Mouse (Mus musculus) heart, postnatal 0 days (tissue): ENCODE measurements around the gene Grik4. TPM values are rescaled to one million over a fixed set of nuclear protein-coding genes. Genes with fewer than 3 reads are reported as not detected.

ENCODE experiments used
- ATAC-seq: fragments of 200-750 bp; cut with Nextera tagmentation; 2 replicates; pipeline ENCODE4 v1.8.0; 2017; ENCODE audit warnings: low read depth, moderate number of reproducible peaks, moderate library complexity; ENCODE audit not compliant: insufficient read depth
- DNase-seq: peaks from one replicate; pipeline ENCODE4 v3.0.0-alpha.2; 2016; ENCODE audit warnings: low spot score
- H3K27ac ChIP-seq: fragments of 300-500 bp; sonication (generic); 2 replicates; pipeline ENCODE4 v1.5.1; 2014; ENCODE audit warnings: low read depth, mild to moderate bottlenecking
- H3K27me3 ChIP-seq: fragments of 300-500 bp; sonication (generic); 2 replicates; pipeline ENCODE4 v1.6.1; 2014; ENCODE audit warnings: low read length, mixed read lengths; ENCODE audit not compliant: control insufficient read depth, insufficient read depth
- H3K36me3 ChIP-seq: fragments of 300-500 bp; sonication (generic); replicated peaks from 2 replicates; pipeline ENCODE4 v1.6.1; 2014; ENCODE audit warnings: low read length, mixed read lengths; ENCODE audit not compliant: control insufficient read depth, insufficient read depth
- H3K4me1 ChIP-seq: fragments of 300-500 bp; sonication (generic); 2 replicates; pipeline ENCODE4 v1.6.1; 2014; ENCODE audit warnings: antibody characterized with exemption; ENCODE audit not compliant: control insufficient read depth, insufficient read depth
- H3K4me2 ChIP-seq: fragments of 300-500 bp; sonication (generic); 2 replicates; pipeline ENCODE4 v1.6.1; 2014; ENCODE audit warnings: low read depth, mild to moderate bottlenecking, low read length, moderate library complexity
- H3K4me3 ChIP-seq: fragments of 300-500 bp; sonication (generic); 2 replicates; pipeline ENCODE4 v1.5.1; 2014; ENCODE audit warnings: low read depth, low read length
- H3K9ac ChIP-seq: fragments of 300-500 bp; sonication (generic); replicated peaks from 2 replicates; pipeline ENCODE4 v1.6.1; 2014; ENCODE audit warnings: low read depth, low read length, mixed read lengths
- H3K9me3 ChIP-seq: fragments of 300-500 bp; sonication (generic); replicated peaks from 2 replicates; pipeline ENCODE4 v1.6.1; 2016; ENCODE audit warnings: low read length; ENCODE audit not compliant: control insufficient read depth
- CTCF ChIP-seq: IDR thresholded peaks from 2 replicates; pipeline ENCODE4 v1.5.1; 2016; ENCODE audit warnings: antibody characterized with exemption, control low read depth, low read depth
- EP300 ChIP-seq: IDR thresholded peaks from 2 replicates; pipeline ENCODE4 v1.6.1; 2016; ENCODE audit warnings: antibody characterized with exemption, low read depth
- WGBS: fragments of 180-500 bp; shearing (Covaris S2); extraction: QIAGEN DNeasy Blood & Tissue Kit; methylation state at CpG from one replicate; pipeline ENCODE4 v1.1.7; 2014; 5-methylcytosine and 5-hydroxymethylcytosine counted together
- polyA plus RNA-seq: library from polyadenylated mRNA; unstranded; fragments of >200 nt; fragmentation: Nextera tagmentation; extraction: Ambion mirVana; gene quantifications from 2 replicates; pipeline ENCODE4 v1.2.1, GENCODE M21; 2015
- total RNA-seq: library from RNA; depleted of rRNA; stranded (reverse); fragments of >200 nt; gene quantifications from 2 replicates; pipeline ENCODE4 v1.2.3, GENCODE M21; 2014; ENCODE audit warnings: low replicate concordance

Gene Grik4
- total and polyA plus RNA-seq, 2 experiments from 2014 or later, result 0.03 TPM; not detected in 1

GRCm38 (mm10) chr9:42920190-42920589 is 24.1 kb downstream of the Grik4 start:
- Histone ChIP-seq H3K4me2 (no peak overlapping the region), H3K4me1 (no peaks in the 10 kb centered on the region), H3K27me3 (no peaks in the 10 kb centered on the region), H3K27ac (no peak overlapping the region), H3K9me3 (no peaks in the 10 kb centered on the region), H3K4me3 (no peak overlapping the region), H3K9ac (no peak overlapping the region), H3K36me3 (no peaks in the 10 kb centered on the region)
- DNase-seq (no peak), ATAC-seq (no peak)
- WGBS, result 45% methylated on average over 7 of the region's 7 CpGs
- TF ChIP-seq EP300 (no peak), CTCF (peak; percentile 15)

- 78% methylated on average over 7 of the region's 7 CpGs for whole genome bisulfite sequencing
These were observed 26.4 kb downstream of the Grik4 start for GRCm38 (mm10) chr9:42917911-42918310.

GRCm38 (mm10) chr9:42913201-42913600 is 31.1 kb downstream of the Grik4 start:
- H3K4me3 ChIP-seq, result no peak overlapping the region
- H3K9ac ChIP-seq, result no peak overlapping the region
- H3K4me2 ChIP-seq, result no peak overlapping the region
- no peak overlapping the region for H3K27ac ChIP-seq
- no peaks in the 10 kb centered on the region for H3K27me3 ChIP-seq
- H3K9me3 ChIP-seq, result no peaks in the 10 kb centered on the region
- no peaks in the 10 kb centered on the region for H3K4me1 ChIP-seq
- ATAC-seq, result no peak
- whole genome bisulfite sequencing, result 60% methylated on average over 2 of the region's 2 CpGs
- TF ChIP-seq CTCF (no peak), EP300 (no peak)
- DNase-seq, result no peak
- H3K36me3 ChIP-seq, result no peaks in the 10 kb centered on the region

More at GRCm38 (mm10) chr9:42917911-42918310, 26.4 kb downstream of the Grik4 start:
- Histone ChIP-seq H3K4me1 (no peaks in the 10 kb centered on the region), H3K27me3 (no peaks in the 10 kb centered on the region), H3K9ac (no peak overlapping the region), H3K36me3 (no peaks in the 10 kb centered on the region), H3K27ac (no peak overlapping the region), H3K4me3 (no peak overlapping the region), H3K9me3 (no peaks in the 10 kb centered on the region), H3K4me2 (no peak overlapping the region)
- TF ChIP-seq CTCF (no peak), EP300 (no peak)
- ATAC-seq (no peak), DNase-seq (no peak)

- Histone ChIP-seq H3K4me3 (no peak overlapping the region), H3K4me1 (no peaks in the 10 kb centered on the region), H3K4me2 (no peak overlapping the region), H3K9ac (no peak overlapping the region), H3K9me3 (no peaks in the 10 kb centered on the region), H3K27ac (no peak overlapping the region), H3K36me3 (no peaks in the 10 kb centered on the region), H3K27me3 (no peaks in the 10 kb centered on the region)
- TF ChIP-seq CTCF, result no peak
- TF ChIP-seq EP300, result no peak
- WGBS, result 34% methylated on average over 8 of the region's 8 CpGs
- ATAC-seq, result peak; percentile 55; the same call in 1 of the 2 replicates
- DNase-seq, result peak; percentile 34
These were observed 35.5 kb downstream of the Grik4 start for GRCm38 (mm10) chr9:42908657-42909313.

GRCm38 (mm10) chr9:42906995-42907394 is 37.3 kb downstream of the Grik4 start:
- H3K4me3 ChIP-seq, result no peak overlapping the region
- H3K9ac ChIP-seq, result no peak overlapping the region
- no peaks in the 10 kb centered on the region for H3K4me1 ChIP-seq
- H3K27ac ChIP-seq, result no peak overlapping the region
- WGBS, result 58% methylated on average over 3 of the region's 3 CpGs
- H3K4me2 ChIP-seq, result no peak overlapping the region
- TF ChIP-seq EP300 (no peak), CTCF (no peak)
- H3K9me3 ChIP-seq, result no peaks in the 10 kb centered on the region
- ATAC-seq, result no peak
- no peak for DNase-seq
- H3K27me3 ChIP-seq, result no peaks in the 10 kb centered on the region
- no peaks in the 10 kb centered on the region for H3K36me3 ChIP-seq
